Mouse (Mus musculus) MEL (cell line): ENCODE measurements at regions not wholly inside any gene's neighbourhood (a gene's known extent, or its start where the extent isn't known, plus 50 kb on each side); places are given as distances from the start of the nearest gene placed in this dataset.
"Not testable (repeated sequence)": the region's sequence is repeated elsewhere in the genome, so short reads cannot be mapped to it uniquely, and the experiment has no call there.

Experiments used
- DNase-seq: peaks from one replicate; pipeline ENCODE4 v3.0.0; 2011; ENCODE audit warnings: low read depth, low spot score
- H3K27ac ChIP-seq: 2 replicates; pipeline ENCODE4 v1.5.1; 2012; ENCODE audit warnings: low read depth, mild to moderate bottlenecking, control low read depth, low read length, moderate library complexity; ENCODE audit not compliant: control insufficient read depth
- H3K27me3 ChIP-seq, 2 experiments: fragments of 150-350 bp in 1 of 2; sonication (generic) in 1 of 2; 2 replicates each; pipeline ENCODE4 v1.6.1; 2012; ENCODE audit warnings: low read length in 2 of 2, mild to moderate bottlenecking in 2 of 2, improper control_type of control experiment in 1 of 2, moderate library complexity in 1 of 2; ENCODE audit not compliant: insufficient read depth in 2 of 2, control insufficient read depth in 1 of 2
- H3K36me3 ChIP-seq, 2 experiments: 2 replicates each; pipeline ENCODE4 v1.6.1; 2012 to 2014; ENCODE audit warnings: low read length in 2 of 2, improper control_type of control experiment in 1 of 2, inconsistent platforms in 1 of 2, mild to moderate bottlenecking in 1 of 2; ENCODE audit not compliant: insufficient read depth in 2 of 2, control insufficient read depth in 1 of 2
- H3K4me1 ChIP-seq, 2 experiments: fragments of 150-350 bp in 1 of 2; sonication (generic) in 1 of 2; 2 replicates each; pipeline ENCODE4 v1.6.1; 2012; ENCODE audit warnings: low read length in 2 of 2, improper control_type of control experiment in 1 of 2, mild to moderate bottlenecking in 1 of 2; ENCODE audit not compliant: insufficient read depth in 2 of 2, control insufficient read depth in 1 of 2
- H3K4me3 ChIP-seq, 2 experiments: fragments of 150-350 bp in 1 of 2; sonication (generic) in 1 of 2; 2 replicates each; pipeline ENCODE4 v1.5.1; 2012; ENCODE audit warnings: low read depth in 2 of 2, low read length in 2 of 2, mild to moderate bottlenecking in 2 of 2, moderate library complexity in 2 of 2, control low read depth in 1 of 2, improper control_type of control experiment in 1 of 2; ENCODE audit not compliant: control insufficient read depth in 1 of 2, insufficient read depth in 1 of 2
- H3K79me2 ChIP-seq: 2 replicates; pipeline ENCODE4 v1.6.1; 2012; ENCODE audit warnings: mild to moderate bottlenecking, low read length, moderate library complexity; ENCODE audit not compliant: control insufficient read depth, poor library complexity, insufficient read depth
- H3K9ac ChIP-seq: 2 replicates; pipeline ENCODE4 v1.6.1; 2012; ENCODE audit warnings: low read depth, mild to moderate bottlenecking, control low read depth, low read length, moderate library complexity; ENCODE audit not compliant: control insufficient read depth, poor library complexity, severe bottlenecking
- H3K9me3 ChIP-seq: fragments of 150-350 bp; sonication (generic); replicated peaks from 2 replicates; pipeline ENCODE4 v1.6.1; 2012; ENCODE audit warnings: mild to moderate bottlenecking, low read length, improper control_type of control experiment, moderate library complexity; ENCODE audit not compliant: insufficient read depth
- CTCF ChIP-seq, 3 experiments: IDR thresholded peaks in 2 of 3; conservative IDR thresholded peaks in 1 of 3; 2 replicates each; pipeline ENCODE4 v1.5.1; 2011 to 2012; ENCODE audit warnings: low read length in 3 of 3, low read depth in 2 of 3, mild to moderate bottlenecking in 2 of 3, improper control_type of control experiment in 1 of 3, inconsistent platforms in 1 of 3, mixed read lengths in 1 of 3, moderate library complexity in 1 of 3; ENCODE audit not compliant: control insufficient read depth in 1 of 3, insufficient read depth in 1 of 3, poor library complexity in 1 of 3, severe bottlenecking in 1 of 3

- peak; percentile 1 for DNase-seq
- H3K4me3 ChIP-seq, H3K27me3 ChIP-seq, H3K27ac ChIP-seq, H3K4me1 ChIP-seq, H3K79me2 ChIP-seq, H3K36me3 ChIP-seq, H3K9me3 ChIP-seq, H3K9ac ChIP-seq: not testable (repeated sequence)
- peak in 2 of 3 experiments; percentile 13 to 23; a peak in 3 of 6 replicates for TF ChIP-seq CTCF (IDR thresholded peaks at IDR 0.05 in 2 of 3, conservative IDR thresholded peaks at IDR 0.05 in 1 of 3; ENCODE audit: control insufficient read depth in 1 of 3, insufficient read depth in 1 of 3, low read depth in 2 of 3, low read length in 3 of 3, poor library complexity in 1 of 3, severe bottlenecking in 1 of 3)
These were observed 363.8 kb downstream of the Hpcal1 start for GRCm38 (mm10) chr12:18054430-18054829.
